Mouse (Mus musculus) kidney, postnatal 4 days (tissue): Measurements from ENCODE around the gene Pitpnc1.

Experiments used
- DNase-seq, 2 experiments: peaks; one replicate each; pipeline ENCODE4 v3.0.0; 2021; ENCODE audit warnings: mixed read lengths in 2 of 2

Gene Pitpnc1

DNA sequence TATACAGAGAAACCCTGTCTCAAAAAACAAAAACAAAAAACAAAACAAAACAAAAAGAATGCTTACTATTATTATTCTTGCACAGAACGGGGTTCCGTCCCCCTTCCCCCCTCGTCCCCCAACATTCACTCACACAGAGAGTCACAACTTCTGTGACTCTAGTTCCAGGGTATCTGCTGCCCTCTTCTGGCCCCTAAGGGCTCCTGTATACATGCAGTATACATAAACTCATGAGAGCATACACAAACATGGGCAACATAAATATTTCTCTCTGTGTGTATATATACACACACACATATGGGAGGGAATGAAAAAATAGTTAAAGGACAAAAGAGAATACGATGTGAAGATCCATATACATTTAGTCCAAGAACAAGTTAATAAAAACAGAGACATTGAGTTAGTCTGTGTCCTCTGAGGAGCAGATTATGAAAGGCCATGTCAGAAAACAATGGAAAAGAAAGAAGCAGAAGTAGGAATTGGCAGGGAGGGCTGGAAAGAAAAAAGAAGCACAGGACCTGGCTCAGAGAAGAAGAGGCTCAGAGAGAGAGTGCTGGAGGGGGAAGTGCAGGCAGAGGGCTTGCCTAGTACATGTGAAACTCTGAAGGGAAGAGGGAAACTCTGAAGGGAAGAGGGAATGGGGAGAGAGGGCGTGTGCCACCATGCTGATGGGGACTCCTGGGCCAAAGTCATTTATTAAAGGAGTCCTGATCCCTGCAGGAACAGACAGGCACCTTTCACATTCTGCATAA is 68.5 kb downstream of the Pitpnc1 start:
- DNase-seq: no peak

DNA sequence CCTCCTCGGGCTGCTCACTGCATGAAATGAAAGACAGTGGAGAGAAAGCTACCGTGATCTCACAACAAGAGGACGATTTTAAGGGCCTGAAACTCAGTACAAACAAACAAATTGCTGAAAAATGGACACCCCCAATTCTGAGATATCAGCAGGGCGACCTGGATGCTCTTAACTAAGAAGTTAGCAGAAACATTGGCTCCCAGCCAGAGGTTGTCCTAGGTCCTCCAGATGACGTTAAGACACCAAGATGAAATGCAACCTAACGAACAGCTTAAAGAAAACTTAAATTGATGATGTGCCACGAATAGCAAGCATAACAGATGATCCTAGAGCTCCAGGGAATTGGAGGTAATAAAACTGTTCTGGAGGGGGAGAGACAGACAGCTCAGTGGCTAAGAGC is 69.7 kb downstream of the Pitpnc1 start:
- DNase-seq: no peak

DNA sequence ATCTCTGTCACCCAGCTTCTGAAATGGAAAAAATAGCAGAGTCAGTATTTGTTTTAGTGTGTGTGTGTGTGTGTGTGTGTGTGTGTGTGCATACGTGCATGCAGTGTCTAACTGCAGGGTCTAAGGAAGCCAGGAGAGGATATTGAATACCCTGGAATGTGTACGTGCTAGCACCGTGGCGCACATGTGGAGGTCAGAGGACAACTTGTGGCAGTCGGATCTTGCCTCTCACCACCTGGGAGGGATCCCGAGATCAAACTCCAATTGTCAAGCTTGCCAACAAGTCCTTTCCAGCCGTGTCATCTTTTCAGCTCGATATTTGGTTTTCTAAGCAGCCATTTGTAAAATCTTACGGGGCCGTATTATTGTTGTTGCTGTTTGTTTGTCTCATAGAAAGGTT is 70.5 kb downstream of the Pitpnc1 start:
- peak in 1 of 2 experiments; percentile 46 for DNase-seq

DNA sequence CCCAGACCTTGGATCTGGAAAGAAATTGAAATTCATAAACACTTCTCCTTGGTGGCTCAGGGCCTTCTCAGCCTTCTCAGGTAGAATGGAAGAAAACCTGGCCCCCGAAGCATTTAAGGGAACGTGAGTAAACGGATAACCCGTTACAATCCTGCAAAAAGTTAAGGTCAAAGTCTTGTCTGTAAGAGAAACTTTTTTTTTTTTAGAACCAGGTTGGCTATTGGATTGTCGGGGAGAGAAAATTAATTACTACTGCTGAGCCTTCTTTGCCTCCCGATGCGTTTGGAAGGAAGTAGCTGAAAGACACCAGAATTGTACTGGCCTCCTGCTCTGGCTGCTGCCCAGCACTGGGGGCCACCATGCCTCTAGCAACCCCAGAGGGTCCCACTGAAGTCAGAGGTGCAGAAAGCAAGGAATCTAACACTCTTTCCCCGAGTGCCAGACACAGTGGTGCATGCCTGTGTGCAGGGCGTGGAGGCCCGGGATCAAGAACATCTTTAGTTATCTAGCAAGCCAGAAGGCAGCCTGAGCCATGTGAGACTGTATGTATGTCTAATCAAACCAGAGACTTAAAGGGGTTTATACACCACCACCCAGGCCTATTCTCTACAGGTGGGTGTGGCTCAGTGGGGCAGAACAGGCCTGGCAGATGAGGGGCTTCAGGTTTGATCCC is 73.0 kb downstream of the Pitpnc1 start:
- no peak for DNase-seq

DNA sequence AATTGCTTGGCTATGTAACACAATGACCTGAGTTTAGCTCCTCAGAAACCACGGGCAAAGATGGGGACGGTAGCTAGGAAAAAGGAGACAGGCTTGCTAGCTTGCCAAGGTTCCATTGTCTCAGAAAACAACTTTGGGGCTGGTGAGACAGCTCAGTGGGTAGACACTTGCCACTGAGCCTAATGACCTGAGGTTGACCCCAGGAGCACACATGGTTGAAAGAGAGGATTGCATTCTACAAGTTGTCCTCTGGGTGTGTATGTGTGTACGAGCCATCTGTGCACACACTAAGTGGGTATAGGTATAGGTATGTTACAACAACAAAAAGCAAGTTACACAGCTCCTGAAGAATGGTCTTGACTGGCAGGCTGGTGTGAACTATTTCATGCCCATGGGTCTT is 76.3 kb downstream of the Pitpnc1 start:
- no peak for DNase-seq

DNA sequence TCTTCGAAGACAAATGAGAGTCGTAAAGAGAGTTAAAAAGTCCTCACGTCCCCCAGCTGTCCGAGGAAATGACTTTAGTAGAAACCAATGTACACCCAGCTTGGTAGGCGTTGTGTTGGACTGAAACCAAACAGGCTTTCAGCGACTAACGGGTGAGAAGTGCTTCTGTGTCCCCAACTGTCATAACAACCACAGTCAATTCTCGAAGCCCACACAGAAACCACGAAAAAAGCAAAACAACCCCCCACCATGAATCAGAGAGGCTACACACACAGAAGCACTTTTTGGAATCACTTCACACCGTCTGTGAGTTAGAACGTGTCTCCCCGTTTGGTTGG is 76.7 kb downstream of the Pitpnc1 start:
- DNase-seq: no peak

DNA sequence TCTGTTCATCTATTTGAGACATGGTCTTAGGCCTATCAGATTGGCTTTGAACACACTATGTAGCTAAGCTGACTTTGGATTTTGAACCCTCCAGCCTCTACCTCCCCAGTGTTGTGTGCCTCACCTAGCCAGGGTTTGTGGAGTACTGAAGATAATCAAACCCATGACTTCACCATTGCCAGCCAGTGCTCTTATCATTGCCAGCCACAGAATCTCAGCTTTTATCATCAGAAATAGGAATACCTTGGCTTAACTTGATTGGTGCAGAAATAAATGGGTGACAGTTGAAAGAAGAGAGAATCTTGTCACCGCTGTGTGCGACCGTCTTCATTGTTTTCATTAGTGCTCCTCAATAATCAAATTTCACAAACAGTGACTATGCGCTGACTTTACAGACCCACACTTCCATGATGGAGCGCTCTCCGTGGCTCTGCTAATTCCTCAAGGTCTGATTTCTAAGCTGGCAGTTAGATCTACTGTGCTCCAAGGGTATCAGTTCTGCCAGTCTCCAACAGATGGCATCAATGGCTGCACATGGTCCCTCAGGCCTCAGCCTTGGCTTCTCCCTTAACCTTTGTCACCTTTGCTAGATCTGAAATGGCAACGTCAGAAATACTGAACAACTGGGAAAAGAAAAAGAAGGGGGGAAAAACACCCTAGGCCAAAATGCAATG is 77.2 kb downstream of the Pitpnc1 start:
- DNase-seq: peak in 1 of 2 experiments; percentile 32

DNA sequence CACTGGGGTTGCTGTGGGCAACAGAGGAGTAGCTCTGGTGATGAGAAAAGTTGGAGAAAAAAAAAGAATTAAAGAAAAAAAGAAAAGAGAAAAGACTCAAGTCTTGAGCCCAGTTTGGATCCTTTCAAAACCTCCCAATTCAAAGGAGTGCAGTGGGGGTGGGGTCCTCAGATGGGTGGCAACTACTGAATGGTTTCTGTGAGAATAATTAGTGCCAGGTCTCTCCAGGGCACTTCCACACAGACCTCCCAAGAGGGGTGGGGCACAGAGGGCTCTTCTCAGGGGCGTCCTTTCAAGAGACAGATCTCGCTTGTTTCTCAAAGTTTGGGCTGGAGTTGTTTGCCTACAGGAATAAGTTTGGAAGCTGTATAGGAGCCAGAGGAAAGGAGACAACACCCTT is 80.0 kb downstream of the Pitpnc1 start:
- DNase-seq: no peak

DNA sequence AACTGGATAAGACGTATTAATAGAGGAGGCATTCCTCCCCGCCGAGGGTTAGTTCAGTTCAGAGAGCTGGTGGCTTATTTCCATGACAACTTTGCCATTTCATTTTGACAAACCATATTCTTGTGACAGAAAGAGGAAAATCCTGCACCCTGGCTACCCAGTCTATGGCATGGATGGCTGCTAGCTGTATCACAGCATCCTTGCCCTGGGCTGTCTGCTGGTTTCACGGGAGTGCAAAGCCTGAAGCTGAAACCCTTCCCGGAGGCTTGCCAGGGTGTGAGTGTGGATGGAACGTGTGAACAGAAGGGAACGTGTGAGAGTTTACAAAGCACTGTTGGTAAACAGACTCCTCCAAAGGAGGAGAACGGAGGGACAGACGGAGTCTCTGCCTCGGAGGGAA is 80.5 kb downstream of the Pitpnc1 start:
- DNase-seq: no peak

DNA sequence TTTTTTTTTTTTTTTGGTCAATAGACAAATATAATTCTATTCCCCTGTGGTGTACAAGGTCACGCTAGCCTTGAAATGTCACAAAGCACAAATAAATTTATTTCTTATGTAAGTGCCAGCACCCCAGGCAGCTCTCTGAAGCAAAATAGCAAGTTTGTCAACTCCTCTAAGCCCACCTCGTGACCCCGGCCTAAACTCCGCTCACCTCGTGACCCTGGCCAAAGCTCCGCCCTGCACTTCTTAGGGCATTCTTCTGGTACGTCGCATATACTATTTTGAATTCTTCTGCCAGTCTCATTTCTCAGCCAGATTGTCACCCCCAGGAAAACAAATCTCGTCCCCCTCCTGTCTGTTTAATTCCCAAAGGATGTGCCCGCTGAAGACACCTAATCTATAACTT is 84.0 kb downstream of the Pitpnc1 start:
- no peak for DNase-seq

DNA sequence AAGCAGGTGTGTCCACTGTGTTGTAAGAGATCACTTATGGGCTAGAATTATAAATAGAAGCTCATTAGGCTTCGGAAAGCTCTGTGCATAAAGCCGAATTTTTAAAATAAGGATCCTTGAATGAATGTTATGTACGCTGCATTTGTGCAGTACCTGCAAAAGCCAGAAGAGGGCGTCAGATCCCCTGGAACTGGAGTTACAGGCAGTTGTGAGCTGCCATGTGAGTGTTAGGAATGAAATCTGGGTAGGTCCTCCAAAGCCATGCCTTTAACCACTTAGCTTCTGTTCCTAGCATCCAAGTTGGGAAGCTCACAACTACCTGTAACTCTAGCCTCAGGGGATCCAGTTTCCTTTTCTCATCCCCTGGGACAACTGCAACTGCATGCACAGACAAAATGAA is 85.2 kb downstream of the Pitpnc1 start:
- peak; percentile 65 to 70 for DNase-seq

DNA sequence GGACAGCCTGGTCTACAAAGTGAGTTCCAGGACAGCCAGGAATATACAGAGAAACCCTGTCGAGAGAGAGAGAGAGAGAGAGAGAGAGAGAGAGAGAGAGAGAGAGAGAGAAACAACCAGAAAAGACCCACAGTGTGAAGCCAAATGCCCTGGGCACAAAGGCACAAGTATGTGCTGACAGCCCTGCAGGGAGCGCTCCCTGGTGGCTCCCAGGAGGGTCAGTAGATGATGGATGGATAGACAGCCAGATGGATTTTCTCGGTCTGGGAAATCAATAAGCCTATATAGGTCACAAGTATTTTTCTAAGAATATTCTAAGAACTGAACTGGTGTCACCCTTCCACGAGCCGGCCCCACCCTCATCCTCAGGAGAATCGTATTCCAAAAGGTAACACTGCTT is 86.5 kb downstream of the Pitpnc1 start:
- DNase-seq: no peak

DNA sequence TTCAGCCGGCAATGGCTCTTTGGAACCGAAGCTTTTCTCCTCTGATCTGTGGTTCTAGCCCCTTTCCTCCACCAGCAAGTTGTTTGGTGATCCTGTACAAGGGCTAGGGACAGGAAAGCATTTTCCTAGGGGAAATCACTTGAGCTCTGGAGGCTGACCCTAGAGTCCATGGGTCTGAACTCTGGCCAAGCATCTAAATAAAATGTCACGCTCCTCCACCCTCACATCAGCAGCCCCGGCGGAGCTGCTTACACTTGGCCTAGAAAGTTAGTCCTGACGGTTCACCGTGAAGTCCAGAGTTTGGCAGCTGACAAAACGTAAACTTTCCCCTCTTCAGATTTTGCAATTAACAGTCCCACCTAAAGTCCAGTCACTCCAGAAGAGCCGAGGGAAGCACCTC is 90.5 kb downstream of the Pitpnc1 start:
- peak; percentile 44 to 67 for DNase-seq

DNA sequence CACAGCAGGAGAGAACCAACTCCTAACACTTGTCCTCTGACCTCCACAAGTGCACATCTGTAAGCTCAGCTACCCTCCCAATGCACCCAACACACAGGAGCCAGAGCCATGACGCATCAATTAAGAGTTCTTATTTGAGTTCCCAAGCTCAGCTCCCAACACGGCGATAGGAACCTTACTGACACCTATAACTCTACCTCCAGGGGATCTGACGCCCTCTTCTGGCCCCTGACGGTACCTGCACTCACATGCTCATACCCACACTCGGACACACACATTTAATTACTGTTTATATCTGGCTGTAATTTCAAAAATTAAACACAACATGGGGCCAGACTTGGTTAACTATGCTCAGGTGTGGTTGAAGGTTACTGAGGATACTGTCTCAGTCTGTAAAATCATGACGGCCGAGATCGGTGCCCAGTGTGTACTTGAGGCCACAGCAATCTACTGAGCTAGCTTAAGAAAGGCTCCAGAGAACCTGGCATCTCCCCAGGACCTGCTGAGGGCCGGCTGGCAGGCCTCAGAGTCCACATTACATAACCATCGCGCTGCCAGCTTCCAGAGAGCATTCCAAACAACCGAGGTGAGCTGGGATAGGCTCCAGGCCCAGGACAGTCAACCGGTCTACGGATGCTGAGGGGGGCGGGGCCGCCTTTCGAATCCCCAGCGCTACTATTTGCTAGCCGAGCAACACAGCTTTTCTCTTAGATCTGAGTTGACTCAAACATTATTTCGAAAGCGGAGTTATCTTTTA is 91.2 kb downstream of the Pitpnc1 start:
- peak; percentile 30 to 63 for DNase-seq

DNA sequence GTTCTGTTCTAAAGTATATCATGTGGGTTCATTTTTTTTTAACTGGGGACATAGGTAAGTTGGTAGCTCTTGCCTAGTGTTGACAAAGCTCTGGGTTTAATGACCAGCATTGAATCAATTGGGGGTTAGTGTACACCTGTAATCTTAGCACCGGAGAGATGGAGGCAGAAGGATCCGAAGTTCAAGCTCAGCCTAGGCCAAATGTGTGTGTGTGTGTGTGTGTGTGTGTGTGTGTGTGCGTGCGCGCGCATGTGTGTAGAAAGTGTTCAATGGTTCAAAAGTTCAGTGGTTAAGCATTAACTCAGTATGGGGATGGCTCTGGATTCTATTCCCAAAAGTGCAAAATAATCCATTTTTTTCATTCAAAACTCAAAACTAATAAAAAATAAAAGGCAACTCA is 93.2 kb downstream of the Pitpnc1 start:
- DNase-seq: no peak

DNA sequence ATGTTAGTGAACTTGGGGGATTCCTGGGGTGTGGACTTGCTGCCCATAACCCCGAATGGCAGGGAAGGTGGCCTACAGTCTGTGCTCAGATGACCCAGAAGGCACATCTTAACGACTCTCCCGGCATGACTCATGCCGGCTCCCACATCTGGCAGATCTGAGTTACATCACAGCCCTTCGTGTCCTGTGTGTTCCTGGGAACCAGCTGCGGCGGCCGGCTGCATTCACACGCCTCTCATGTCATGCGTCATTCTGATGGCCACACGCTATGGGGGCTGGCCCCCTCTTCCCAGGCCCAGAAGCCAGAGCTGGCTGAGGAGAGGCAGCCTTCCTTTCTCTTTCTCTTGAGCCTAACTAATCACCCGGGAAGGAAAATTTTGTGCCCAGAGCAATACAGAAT is 94.2 kb downstream of the Pitpnc1 start:
- DNase-seq: peak; percentile 64 to 79

DNA sequence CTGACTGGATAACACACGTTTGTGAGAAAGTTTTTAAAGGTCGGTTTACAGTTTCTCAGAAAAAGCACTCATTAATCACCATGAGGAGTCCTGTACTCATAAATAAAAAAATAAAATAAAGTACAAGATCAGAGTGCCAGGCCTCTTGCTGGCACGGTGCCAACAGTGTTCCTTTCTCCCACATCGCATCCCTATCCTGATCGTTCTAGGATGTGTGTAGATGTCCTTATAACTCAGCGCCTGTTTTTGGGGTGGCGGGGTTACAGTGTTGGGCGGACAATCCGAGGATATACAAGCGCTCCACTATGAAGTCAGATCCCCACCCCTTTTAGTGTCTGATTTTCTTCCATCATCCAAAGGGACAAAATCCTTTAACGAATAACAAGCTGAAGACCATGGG is 94.7 kb downstream of the Pitpnc1 start:
- peak; percentile 43 to 48 for DNase-seq

DNA sequence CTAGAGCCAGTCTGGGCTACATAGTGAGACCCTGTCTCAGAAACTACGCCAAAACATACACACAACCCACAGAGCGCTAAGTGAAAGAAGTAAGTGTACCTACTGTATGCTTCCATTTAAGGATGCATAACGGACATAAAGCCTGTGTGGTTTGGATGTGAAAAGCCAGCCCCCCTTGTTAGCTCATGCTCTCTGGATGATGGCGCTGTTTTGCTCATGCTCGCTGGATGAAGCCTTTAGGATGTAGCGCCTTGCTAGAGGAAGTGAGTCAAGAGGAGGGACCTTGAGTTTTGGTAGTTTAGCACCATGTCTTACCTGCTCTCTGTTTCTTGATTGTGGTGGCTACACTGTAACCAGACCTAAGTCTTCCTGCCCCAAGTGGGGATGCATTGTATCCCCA is 96.9 kb downstream of the Pitpnc1 start:
- DNase-seq: no peak

DNA sequence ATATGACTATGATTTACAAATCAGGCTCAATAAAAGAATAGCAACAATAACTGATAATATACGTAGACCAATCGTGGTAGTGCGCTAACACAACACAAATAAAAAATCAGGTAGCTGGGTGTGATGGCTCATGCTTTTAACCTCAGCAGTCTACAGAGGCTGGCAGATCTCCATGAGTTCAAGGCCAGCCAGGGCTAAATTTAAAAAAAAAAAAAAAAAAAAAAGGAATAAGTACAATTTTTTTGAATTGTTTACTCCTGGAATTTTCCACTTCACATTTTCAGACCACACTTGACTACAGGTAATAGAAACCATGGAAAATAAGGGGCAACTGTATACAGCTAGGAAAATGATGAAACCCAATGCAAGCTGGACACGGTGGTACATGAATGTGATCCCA is 97.3 kb downstream of the Pitpnc1 start:
- no peak for DNase-seq

DNA sequence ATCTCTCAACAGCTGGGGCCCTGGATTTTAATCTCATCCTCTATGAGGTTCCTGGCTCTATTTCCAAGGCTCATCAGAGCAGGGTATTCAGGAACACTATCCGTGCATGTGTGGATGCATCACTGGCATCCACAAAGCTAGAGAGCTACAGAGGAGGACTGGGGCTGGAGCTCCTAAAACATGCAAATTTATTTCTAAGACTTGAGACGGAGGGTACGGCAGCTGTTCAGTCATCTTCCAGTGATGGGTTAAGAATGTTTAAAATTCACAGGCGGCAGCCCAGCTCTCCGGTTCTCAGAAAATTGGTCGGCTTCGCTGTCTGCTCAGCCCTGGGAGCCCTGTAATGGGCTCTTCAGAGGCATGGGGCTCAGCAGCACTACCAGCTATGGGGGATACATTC is 97.8 kb downstream of the Pitpnc1 start:
- no peak for DNase-seq

DNA sequence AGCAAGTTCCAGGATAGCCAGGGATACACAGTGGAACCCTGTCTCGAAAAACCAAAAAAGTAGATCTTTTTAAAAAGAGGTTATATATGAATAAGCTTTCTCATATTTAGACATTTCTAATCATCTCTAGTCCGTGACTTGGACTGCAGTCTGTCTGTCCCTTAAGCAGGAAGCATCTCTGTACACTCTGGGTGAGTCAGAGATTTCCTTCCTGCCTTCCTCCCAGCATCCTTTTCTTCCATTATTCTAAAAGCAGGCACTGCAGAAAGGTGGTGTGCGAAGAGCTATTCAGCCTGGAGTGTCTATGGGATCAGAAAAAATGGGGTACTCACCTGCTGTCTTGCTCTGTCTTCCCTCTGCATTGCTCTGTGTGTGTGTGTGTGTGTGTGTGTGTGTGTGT is 100.0 kb downstream of the Pitpnc1 start:
- DNase-seq: no peak

DNA sequence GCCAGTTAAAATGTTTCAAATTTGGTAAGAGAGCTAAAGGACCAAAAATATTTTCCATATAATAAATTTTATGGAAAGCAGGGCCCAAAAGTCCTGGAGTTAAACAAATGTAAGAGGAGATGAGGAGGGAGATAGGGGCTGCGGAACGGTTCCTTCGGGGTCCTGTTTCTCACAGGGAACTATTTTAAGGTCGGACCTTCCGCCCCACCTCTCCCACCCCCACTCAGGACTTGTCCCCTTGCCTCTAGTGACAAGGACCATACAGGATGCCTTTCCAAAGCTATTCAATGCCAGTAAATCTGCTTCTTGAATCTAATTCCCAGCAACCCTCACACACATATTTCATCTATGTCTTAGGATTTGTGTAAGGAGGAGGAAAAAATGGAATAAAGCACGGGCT is 100.8 kb downstream of the Pitpnc1 start:
- no peak for DNase-seq

DNA sequence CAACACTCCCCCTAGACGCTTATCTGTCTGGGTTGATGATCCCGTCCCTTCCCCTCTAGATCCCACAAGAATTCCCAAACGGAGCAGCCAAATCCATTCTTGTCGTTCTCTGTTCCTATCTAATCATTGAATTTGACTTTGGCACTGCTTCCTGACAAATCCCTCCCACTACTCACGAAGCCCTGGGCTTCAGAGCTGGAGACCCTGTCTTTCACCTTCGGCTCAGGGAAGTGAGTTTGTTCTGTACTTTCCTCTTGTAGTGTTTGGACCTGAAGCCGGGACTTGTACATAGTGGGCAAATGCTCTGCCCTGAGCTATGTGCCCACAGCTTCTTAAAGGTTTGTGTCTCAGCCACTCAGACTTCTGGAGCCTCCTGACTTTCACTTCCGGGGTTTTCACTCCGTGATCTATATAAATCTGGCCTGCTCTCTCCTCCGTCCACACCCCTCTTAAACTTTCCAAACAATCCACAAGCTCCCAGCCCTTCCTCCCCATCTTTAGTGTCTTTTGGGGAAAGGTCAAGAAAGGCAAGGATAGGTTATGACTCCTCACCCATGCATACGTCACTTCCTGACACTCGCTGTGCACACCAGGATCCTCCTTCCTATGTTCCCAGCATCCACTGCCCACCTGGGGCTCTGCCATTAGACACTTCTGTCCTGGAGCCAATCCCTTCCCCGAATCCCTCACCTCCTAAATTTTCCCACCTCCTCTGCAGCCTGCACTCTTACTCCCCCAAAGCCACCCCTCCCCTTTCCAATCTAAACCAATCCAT is 104.4 kb downstream of the Pitpnc1 start:
- DNase-seq: no peak
